Mouse (Mus musculus) cortical plate, adult 2 months (tissue): ENCODE measurements around the gene Ykt6.

Source experiments
- CTCF ChIP-seq: fragments of 200-500 bp; IDR thresholded peaks from 2 replicates; pipeline ENCODE4 v1.5.1; 2011; ENCODE audit warnings: mild to moderate bottlenecking, control low read depth, low read length; ENCODE audit not compliant: insufficient read depth; ENCODE audit errors: extremely low read depth
- POLR2A ChIP-seq: fragments of 200-500 bp; IDR thresholded peaks from 2 replicates; pipeline ENCODE4 v1.6.1; 2011; ENCODE audit warnings: mild to moderate bottlenecking, low read length, control low read depth; ENCODE audit not compliant: insufficient read depth; ENCODE audit errors: extremely low read depth

DNA sequence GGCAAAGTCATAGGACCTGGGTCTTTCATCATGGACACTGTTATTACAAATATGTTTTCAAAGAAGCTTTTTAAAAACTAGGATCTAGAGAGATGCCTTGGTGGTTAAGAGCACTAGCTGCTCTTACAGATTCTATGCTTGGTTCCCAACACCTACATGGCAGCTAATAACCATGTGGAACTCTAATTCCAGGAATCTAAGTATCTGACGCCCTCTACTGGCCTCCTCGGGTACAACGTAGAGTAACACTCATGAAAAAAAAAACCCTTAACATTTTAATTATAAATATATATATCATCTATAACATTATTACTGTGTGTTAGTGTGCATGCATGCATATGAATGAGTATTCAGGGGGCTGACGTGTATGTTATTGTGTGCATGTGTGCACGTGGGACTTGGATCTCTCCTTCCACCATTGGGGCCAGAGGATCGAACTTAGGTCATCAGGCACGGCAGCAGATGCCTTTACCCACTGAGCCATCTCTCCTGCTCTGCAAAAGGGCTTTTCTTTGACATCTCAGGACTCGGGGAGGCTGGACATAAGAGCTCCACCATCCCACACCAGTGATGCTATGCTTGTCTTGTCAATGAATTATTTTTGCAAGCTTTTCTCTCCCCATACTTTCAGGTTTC lies 2.2 kb upstream of the Ykt6 start:
- TF ChIP-seq CTCF, result peak; percentile 6; the same call in 1 of the 2 replicates
- TF ChIP-seq POLR2A, result no peak
